Mouse (Mus musculus) spleen, adult 2 months (tissue): ENCODE measurements around the gene Dock8. TPM values are rescaled to one million over a fixed set of nuclear protein-coding genes. Genes with fewer than 3 reads are reported as not detected.

ENCODE experiments used
- DNase-seq, 2 experiments: peaks; one replicate each; pipeline versions ENCODE4 v3.0.0 to v3.0.0-alpha.2; 2012 to 2021; ENCODE audit warnings: low spot score in 2 of 2, low read depth in 1 of 2
- H3K27ac ChIP-seq: fragments of 200-500 bp; 2 replicates; pipeline ENCODE4 v1.5.1; 2012; ENCODE audit warnings: low read length, inconsistent platforms; ENCODE audit not compliant: insufficient read depth
- H3K27me3 ChIP-seq: fragments of 200-500 bp; 2 replicates; pipeline ENCODE4 v1.6.1; 2012; ENCODE audit warnings: mild to moderate bottlenecking, moderate library complexity, low read length, inconsistent platforms; ENCODE audit not compliant: control insufficient read depth, insufficient read depth
- H3K36me3 ChIP-seq: fragments of 200-500 bp; 2 replicates; pipeline ENCODE4 v1.6.1; 2012; ENCODE audit warnings: mild to moderate bottlenecking, low read length, inconsistent platforms; ENCODE audit not compliant: control insufficient read depth, insufficient read depth
- H3K4me1 ChIP-seq: fragments of 200-500 bp; 2 replicates; pipeline ENCODE4 v1.6.1; 2011; ENCODE audit warnings: inconsistent platforms; ENCODE audit not compliant: control insufficient read depth, insufficient read depth, insufficient read length
- H3K4me3 ChIP-seq: fragments of 200-500 bp; 2 replicates; pipeline ENCODE4 v1.5.1; 2011; ENCODE audit warnings: mild to moderate bottlenecking, inconsistent platforms; ENCODE audit not compliant: insufficient read depth, insufficient read length; ENCODE audit errors: extremely low read depth
- CTCF ChIP-seq: fragments of 200-500 bp; IDR thresholded peaks from 2 replicates; pipeline ENCODE4 v1.5.1; 2011; ENCODE audit warnings: mild to moderate bottlenecking, inconsistent platforms; ENCODE audit not compliant: insufficient read depth, insufficient read length, insufficient replicate concordance; ENCODE audit errors: extremely low read depth
- POLR2A ChIP-seq: fragments of 200-500 bp; IDR thresholded peaks from 2 replicates; pipeline ENCODE4 v1.6.1; 2011; ENCODE audit warnings: low read depth, low read length, inconsistent platforms
- WGBS: fragments of 180-500 bp; shearing (Covaris S2); methylation state at CpG from one replicate; pipeline ENCODE4 v1.1.7; 2018; 5-methylcytosine and 5-hydroxymethylcytosine counted together
- polyA plus RNA-seq: library from polyadenylated mRNA; depleted of rRNA; stranded (reverse); fragments of >200 nt; gene quantifications from 2 replicates; pipeline ENCODE4 v1.2.3, GENCODE M21; 2012

Dock8 gene
- polyA plus RNA-seq, 1 experiment: 36.6 TPM

DNA sequence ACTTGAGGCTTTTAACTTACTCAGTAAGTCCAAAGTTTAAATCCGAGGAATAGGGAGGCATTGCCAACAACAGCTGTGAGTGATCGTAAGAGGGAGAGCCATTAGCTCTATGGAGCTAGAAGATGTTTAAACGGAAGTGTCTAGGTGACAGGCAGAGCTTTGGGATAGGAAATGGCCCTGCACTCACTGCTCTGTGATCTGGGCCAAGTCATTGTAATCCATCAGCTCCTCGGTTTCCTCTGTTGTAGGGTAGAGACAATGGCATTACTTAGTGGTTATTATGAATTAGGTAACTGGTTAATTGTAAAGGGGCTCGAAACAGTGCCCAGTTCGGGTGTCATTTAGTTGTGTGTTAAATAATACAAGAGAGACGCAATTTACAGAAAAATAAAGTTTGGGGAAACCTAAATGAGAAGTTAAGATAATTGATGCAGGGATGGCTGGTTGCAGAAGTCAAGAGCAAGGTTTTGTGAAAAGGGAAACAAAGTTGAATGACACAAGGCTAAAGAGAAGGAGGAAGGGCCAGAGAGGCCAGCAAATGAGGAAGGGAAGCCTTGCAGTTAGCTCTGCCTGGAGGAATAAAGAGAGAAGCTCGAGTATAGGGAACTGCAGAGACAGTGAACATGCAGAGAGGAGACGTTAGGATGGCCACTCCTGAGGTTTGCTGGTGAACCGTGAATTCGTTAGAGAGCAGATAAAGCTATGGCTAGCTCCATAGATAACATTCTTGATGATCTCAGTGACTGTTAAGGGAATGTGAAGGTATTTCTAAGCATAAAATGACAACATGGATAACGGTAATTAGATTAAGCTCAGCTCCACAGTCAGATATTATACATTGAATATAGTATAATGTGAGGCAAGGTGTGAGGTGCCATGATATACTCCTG is 2.3 kb upstream of the Dock8 start:
- TF ChIP-seq POLR2A (no peak), CTCF (no peak)
- H3K27me3 ChIP-seq: no peaks in the 10 kb centered on the region; the same call in 1 of the 2 replicates
- no peak overlapping the region for H3K27ac ChIP-seq
- peaks cover 8% of the 10 kb centered on the region for H3K4me1 ChIP-seq
- 58% methylated on average over 12 of the region's 12 CpGs for WGBS
- DNase-seq: no peak
- H3K36me3 ChIP-seq: no peaks in the 10 kb centered on the region
- no peak overlapping the region for H3K4me3 ChIP-seq

- DNase-seq: no peak
- no peaks in the 10 kb centered on the region for H3K36me3 ChIP-seq
- H3K4me3 ChIP-seq: no peak overlapping the region
- H3K27ac ChIP-seq: no peak overlapping the region
- no peaks in the 10 kb centered on the region; the same call in 1 of the 2 replicates for H3K27me3 ChIP-seq
- peaks cover 8% of the 10 kb centered on the region for H3K4me1 ChIP-seq
- WGBS: 24% methylated on average over 5 of the region's 5 CpGs
- TF ChIP-seq POLR2A (no peak), CTCF (no peak)
Observed at GRCm38 (mm10) chr19:24998561-24998960, 773 bp upstream of the Dock8 start.

DNA sequence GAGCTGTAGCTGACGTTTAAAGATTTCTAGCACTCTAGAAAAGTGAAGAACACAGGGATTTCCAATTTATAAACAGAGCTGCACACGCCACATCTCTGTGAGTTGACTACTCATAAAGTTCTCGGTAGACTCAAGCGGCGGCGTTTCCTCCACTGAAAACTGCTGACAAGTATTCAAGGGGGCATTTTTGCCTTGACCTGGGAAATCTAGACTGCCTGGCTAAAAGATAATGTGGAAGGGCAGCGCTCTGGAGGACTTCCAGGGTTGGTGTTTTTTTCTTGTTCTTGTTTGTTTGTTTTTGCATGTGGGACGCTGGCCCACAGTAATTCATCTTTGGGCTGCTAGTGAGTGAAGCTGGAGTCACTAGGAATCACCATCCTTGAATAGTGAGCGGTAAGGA is 819 bp downstream of the Dock8 start:
- Histone ChIP-seq H3K27ac (peak overlapping the region; percentile 4; the same call in 1 of the 2 replicates), H3K36me3 (no peaks in the 10 kb centered on the region), H3K27me3 (no peaks in the 10 kb centered on the region; the same call in 1 of the 2 replicates), H3K4me1 (peaks cover 10% of the 10 kb centered on the region), H3K4me3 (peak overlapping the region; percentile 75)
- DNase-seq: no peak
- TF ChIP-seq POLR2A (no peak), CTCF (no peak)
- 17% methylated on average over 9 of the region's 9 CpGs for WGBS

DNA sequence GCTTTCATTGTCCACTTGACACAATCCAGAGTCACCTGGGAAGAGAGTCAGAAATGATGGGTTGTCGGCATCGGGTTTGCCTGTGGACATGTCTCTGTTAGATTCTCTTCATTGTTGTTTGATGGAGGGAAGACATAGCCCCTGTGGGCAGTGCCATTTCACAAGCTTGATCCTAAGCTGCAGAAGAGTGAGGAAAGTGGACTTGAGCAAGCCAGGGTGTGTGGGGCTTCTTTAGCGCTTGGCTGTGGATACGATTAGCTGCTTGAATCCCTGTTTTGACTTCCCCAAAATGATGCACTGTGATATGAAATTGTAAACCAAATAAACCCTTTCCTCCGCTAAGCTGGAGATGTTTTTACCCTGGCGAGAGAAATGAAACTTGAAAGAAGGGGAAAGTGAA is 2.7 kb downstream of the Dock8 start:
- H3K4me3 ChIP-seq: no peak overlapping the region
- H3K4me1 ChIP-seq: peaks cover 6% of the 10 kb centered on the region
- no peak overlapping the region for H3K27ac ChIP-seq
- 44% methylated on average over 6 of the region's 6 CpGs for WGBS
- TF ChIP-seq POLR2A: no peak
- no peak for TF ChIP-seq CTCF
- no peaks in the 10 kb centered on the region for H3K36me3 ChIP-seq
- H3K27me3 ChIP-seq: no peaks in the 10 kb centered on the region; the same call in 1 of the 2 replicates
- no peak for DNase-seq

DNA sequence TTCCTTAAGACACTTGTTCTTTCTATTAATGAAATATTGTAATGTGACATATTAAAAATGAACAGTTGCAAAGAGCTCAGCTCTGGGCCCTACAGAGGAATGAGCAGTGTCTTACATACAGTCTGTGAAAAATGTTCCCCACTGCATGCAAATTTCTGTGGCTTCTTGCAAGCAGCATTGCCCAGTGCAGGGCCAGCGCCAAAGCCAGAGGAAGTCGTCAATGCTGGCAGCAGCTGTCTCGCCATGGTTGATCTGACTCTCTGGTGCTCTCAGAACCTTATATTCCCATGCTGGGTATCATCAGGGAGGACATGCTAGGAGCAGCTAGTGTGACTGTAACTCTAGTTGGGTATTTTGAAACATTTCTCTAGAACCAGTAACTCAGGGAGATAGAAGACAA is 3.5 kb downstream of the Dock8 start:
- H3K27ac ChIP-seq: no peak overlapping the region
- no peaks in the 10 kb centered on the region for H3K36me3 ChIP-seq
- H3K4me3 ChIP-seq: no peak overlapping the region
- H3K4me1 ChIP-seq: peaks cover 6% of the 10 kb centered on the region
- no peaks in the 10 kb centered on the region; the same call in 1 of the 2 replicates for H3K27me3 ChIP-seq
- peak; percentile 17 to 69 for DNase-seq
- 30% methylated on average over 3 of the region's 3 CpGs for WGBS
- TF ChIP-seq POLR2A (no peak; the same call in 1 of the 2 replicates), CTCF (no peak)

DNA sequence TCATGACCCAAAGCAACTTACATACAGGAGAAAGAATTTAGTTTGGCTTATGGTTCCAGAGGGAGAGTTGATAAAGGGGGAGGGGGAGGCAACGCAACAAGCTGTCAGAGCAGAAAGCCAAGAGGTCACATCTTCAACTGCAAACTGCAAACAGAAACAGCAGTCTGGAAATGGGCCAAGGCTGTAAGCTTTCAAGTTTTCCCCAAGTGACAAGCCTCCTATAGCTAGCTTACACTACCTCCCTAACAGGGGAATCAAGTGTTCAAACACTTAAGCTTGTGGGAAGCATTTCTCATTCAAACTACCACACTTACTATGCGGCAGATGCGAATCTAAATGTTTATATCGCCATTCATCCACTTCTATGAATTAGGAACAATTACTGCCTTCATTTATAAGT is 4.5 kb downstream of the Dock8 start:
- no peaks in the 10 kb centered on the region; the same call in 1 of the 2 replicates for H3K27me3 ChIP-seq
- H3K27ac ChIP-seq: no peak overlapping the region
- H3K4me3 ChIP-seq: no peak overlapping the region
- TF ChIP-seq POLR2A (no peak), CTCF (no peak)
- no peak for DNase-seq
- 78% methylated on average over 4 of the region's 4 CpGs for WGBS
- H3K36me3 ChIP-seq: no peaks in the 10 kb centered on the region
- H3K4me1 ChIP-seq: peaks cover 9% of the 10 kb centered on the region

- no peaks in the 10 kb centered on the region for H3K36me3 ChIP-seq
- TF ChIP-seq CTCF (no peak), POLR2A (no peak)
- H3K27me3 ChIP-seq: no peaks in the 10 kb centered on the region
- no peak overlapping the region for H3K4me3 ChIP-seq
- peaks cover 8% of the 10 kb centered on the region for H3K4me1 ChIP-seq
- H3K27ac ChIP-seq: no peak overlapping the region
- WGBS: 40% methylated on average over 1 of the region's 1 CpGs
- no peak for DNase-seq
Observed at GRCm38 (mm10) chr19:25006686-25007085, 7.4 kb downstream of the Dock8 start.
